Comparison of ENCODE assay signal across 8 mouse cellular contexts in genomic region chr3:145119002-145119358, GRCm38 (mm10). TPM values are rescaled to one million over a fixed set of nuclear protein-coding genes. Genes with fewer than 3 reads are reported as not detected.
A peak's percentile ranks its signal among the peaks of the same experiment; 100 is the strongest.
DNase-seq lines count a peak whose midpoint lies in the region; ATAC-seq and TF ChIP-seq lines count a peak whose summit lies in the region.

No protein-coding gene starts in this region.

- no peak; a peak in 1 of 4 replicates for TF ChIP-seq POLR2A in MEL (IDR thresholded peaks at IDR 0.05; ENCODE audit: control insufficient read depth in 1 of 2, insufficient read depth in 1 of 2, low read depth in 1 of 2, low read length in 2 of 2, poor library complexity in 1 of 2)

- H3K4me3 ChIP-seq in heart, embryonic 15.5 days: peak overlapping the region; percentile 79
- peak overlapping the region; percentile 90 to 99 for H3K4me3 ChIP-seq in MEL (ENCODE audit: control insufficient read depth in 1 of 2, insufficient read depth in 1 of 2, low read depth in 2 of 2, low read length in 2 of 2)
- H3K4me3 ChIP-seq in hindbrain, embryonic 10.5 days: peak overlapping the region; percentile 78
- H3K4me3 ChIP-seq in midbrain, embryonic 10.5 days: peak overlapping the region; percentile 80

- peak overlapping the region; percentile 78 for H3K9ac ChIP-seq in heart, embryonic 15.5 days
- H3K9ac ChIP-seq in MEL (ENCODE audit: control insufficient read depth, low read depth, low read length, poor library complexity, severe bottlenecking): peak overlapping the region; percentile 99

- no peak for TF ChIP-seq CTCF in MEL (IDR thresholded peaks at IDR 0.05 in 2 of 3, conservative IDR thresholded peaks at IDR 0.05 in 1 of 3; ENCODE audit: control insufficient read depth in 1 of 3, insufficient read depth in 1 of 3, low read depth in 2 of 3, low read length in 3 of 3, poor library complexity in 1 of 3, severe bottlenecking in 1 of 3)

- no peaks in the 10 kb centered on the region for H3K36me3 ChIP-seq in heart, embryonic 15.5 days
- H3K36me3 ChIP-seq in MEL (ENCODE audit: control insufficient read depth in 1 of 2, insufficient read depth in 2 of 2, low read length in 2 of 2): peaks cover 0 to 19% of the 10 kb centered on the region in 2 experiments; a peak in 2 of 4 replicates
- 0 out of 2 replicates have a peak, but pooled peaks cover under 1% of the 10 kb centered on the region for H3K36me3 ChIP-seq in hindbrain, embryonic 10.5 days
- no peaks in the 10 kb centered on the region for H3K36me3 ChIP-seq in midbrain, embryonic 10.5 days

- ATAC-seq in heart, embryonic 15.5 days (replicated peaks; ENCODE audit: insufficient number of reproducible peaks, insufficient read depth, low FRiP score, low read depth): no peak; the same call in 1 of the 2 replicates

- H3K4me1 ChIP-seq in heart, embryonic 15.5 days (replicated peaks): peaks cover 13% of the 10 kb centered on the region
- peaks cover 2 to 19% of the 10 kb centered on the region in 2 experiments; a peak in 2 of 4 replicates for H3K4me1 ChIP-seq in MEL (ENCODE audit: control insufficient read depth in 1 of 2, insufficient read depth in 2 of 2, low read length in 2 of 2)
- H3K4me1 ChIP-seq in hindbrain, embryonic 10.5 days (replicated peaks): peaks cover 16% of the 10 kb centered on the region
- peaks cover 19% of the 10 kb centered on the region for H3K4me1 ChIP-seq in midbrain, embryonic 10.5 days

- no peak for TF ChIP-seq EP300 in MEL (IDR thresholded peaks at IDR 0.05; ENCODE audit: low read depth in 1 of 2, low read length in 2 of 2)

- no peaks in the 10 kb centered on the region for H3K27me3 ChIP-seq in heart, embryonic 15.5 days
- H3K27me3 ChIP-seq in MEL (ENCODE audit: control insufficient read depth in 1 of 2, insufficient read depth in 2 of 2, low read length in 2 of 2): no peaks in the 10 kb centered on the region
- no peaks in the 10 kb centered on the region for H3K27me3 ChIP-seq in hindbrain, embryonic 10.5 days (ENCODE audit: insufficient read depth, poor library complexity, severe bottlenecking)
- no peaks in the 10 kb centered on the region for H3K27me3 ChIP-seq in midbrain, embryonic 10.5 days (ENCODE audit: low read depth, poor library complexity, severe bottlenecking)

- peaks cover 2% of the 10 kb centered on the region; the same call in 1 of the 2 replicates for H3K79me2 ChIP-seq in MEL (ENCODE audit: control insufficient read depth, insufficient read depth, low read length, poor library complexity)

- DNase-seq in heart, adult 9 months (ENCODE audit: low spot score in 2 of 2): no peak
- no peak for DNase-seq in MEL (ENCODE audit: low read depth, low spot score)
- no peak for DNase-seq in hindbrain, embryonic 10.5 days (ENCODE audit: low spot score)
- DNase-seq in midbrain, embryonic 10.5 days (ENCODE audit: low spot score): no peak
- no peak for DNase-seq in left cerebral cortex, adult 18-20 months (ENCODE audit: low spot score in 2 of 2)
- no peak for DNase-seq in right cerebral cortex, postnatal 10 days (ENCODE audit: low spot score in 2 of 2)
- no peak for DNase-seq in cerebellum, postnatal 14 days

- peak overlapping the region; percentile 80 for H3K4me2 ChIP-seq in heart, embryonic 15.5 days

- TF ChIP-seq RAD21 in MEL (IDR thresholded peaks at IDR 0.05; ENCODE audit: low read depth, low read length): no peak

- H3K27ac ChIP-seq in heart, embryonic 15.5 days: peak overlapping the region; percentile 97
- H3K27ac ChIP-seq in MEL (ENCODE audit: control insufficient read depth, low read depth, low read length): peak overlapping the region; percentile 80
- H3K27ac ChIP-seq in hindbrain, embryonic 10.5 days: peak overlapping the region; percentile 99
- H3K27ac ChIP-seq in midbrain, embryonic 10.5 days (replicated peaks): peak overlapping the region; percentile 100

- WGBS in heart, embryonic 15.5 days: 2% methylated on average over 14 of the region's 14 CpGs
- WGBS in hindbrain, embryonic 10.5 days: 9% methylated on average over 14 of the region's 14 CpGs
- 5% methylated on average over 14 of the region's 14 CpGs for WGBS in midbrain, embryonic 10.5 days

- H3K9me3 ChIP-seq in heart, embryonic 15.5 days (replicated peaks): no peaks in the 10 kb centered on the region
- no peaks in the 10 kb centered on the region for H3K9me3 ChIP-seq in MEL (replicated peaks; ENCODE audit: insufficient read depth, low read length)
- H3K9me3 ChIP-seq in hindbrain, embryonic 10.5 days: no peaks in the 10 kb centered on the region
- no peaks in the 10 kb centered on the region for H3K9me3 ChIP-seq in midbrain, embryonic 10.5 days (replicated peaks)

TF ChIP-seq in MEL, 35 proteins besides CTCF, POLR2A, EP300 and RAD21:
- no peak for TF ChIP-seq USF1 (IDR thresholded peaks at IDR 0.05; ENCODE audit: low read depth, low read length)
- TF ChIP-seq CHD1 (IDR thresholded peaks at IDR 0.05; ENCODE audit: low read depth, low read length): 0 out of 2 replicates have a peak, but pooled peaks have one; percentile 13
- TF ChIP-seq TCF12 (IDR thresholded peaks at IDR 0.05; ENCODE audit: low read depth, low read length): no peak
- peak; percentile 59 for TF ChIP-seq MAX (IDR thresholded peaks at IDR 0.05; ENCODE audit: low read length)
- no peak for TF ChIP-seq GATA1 (IDR thresholded peaks at IDR 0.05; ENCODE audit: low read depth, low read length)
- TF ChIP-seq JUND (IDR thresholded peaks at IDR 0.05; ENCODE audit: low read depth, low read length): no peak
- TF ChIP-seq ZKSCAN1 (IDR thresholded peaks at IDR 0.05; ENCODE audit: low read depth, low read length): no peak
- TF ChIP-seq MAFK (IDR thresholded peaks at IDR 0.05; ENCODE audit: borderline replicate concordance, low read depth, low read length): no peak
- no peak for TF ChIP-seq NELFE (IDR thresholded peaks at IDR 0.05; ENCODE audit: low read depth, low read length)
- TF ChIP-seq UBTF (IDR thresholded peaks at IDR 0.05; ENCODE audit: borderline replicate concordance, insufficient read depth, low read depth, low read length): no peak
- no peak for TF ChIP-seq ELF1 (IDR thresholded peaks at IDR 0.05; ENCODE audit: low read depth, low read length)
- no peak for TF ChIP-seq HCFC1 (IDR thresholded peaks at IDR 0.05; ENCODE audit: low read depth, low read length)
- no peak for TF ChIP-seq RCOR1 (IDR thresholded peaks at IDR 0.05; ENCODE audit: low read depth, low read length)
- TF ChIP-seq SMC3 (IDR thresholded peaks at IDR 0.05; ENCODE audit: low read depth, low read length): no peak

RNA-seq across cellular contexts. Expression of gene Odf2l, which starts 0.6 kb away (rescaled TPM):
- 12.3 and 12.9 TPM in 2 replicates for polyA plus RNA-seq in heart, embryonic 15.5 days (2015; fragmentation: Nextera tagmentation; extraction: Ambion mirVana)
- 12.6 and 15.1 TPM in 2 replicates for total RNA-seq in MEL (2012; rRNA removed)
- 10 to 100 TPM in 1 of 2 experiments, not detected in 1; 15.0 TPM for polyA plus RNA-seq in MEL (2012; ENCODE audit: insufficient read depth in 1 of 2, insufficient read length in 2 of 2, low read depth in 1 of 2, low replicate concordance in 2 of 2, missing spikeins in 1 of 2)
- 17.8 and 20.1 TPM in 2 replicates for polyA plus RNA-seq in hindbrain, embryonic 10.5 days (2016; fragmentation: Nextera tagmentation; extraction: Ambion mirVana)
- 21.6 and 23.4 TPM in 2 replicates for polyA plus RNA-seq in midbrain, embryonic 10.5 days (2016; fragmentation: Nextera tagmentation; extraction: Ambion mirVana)
- 10 to 100 TPM; 17.7 to 27.3 TPM for total RNA-seq in left cerebral cortex, adult 18-20 months (2021)

RNA-seq across cellular contexts. Expression of gene Clca2, which starts 19.7 kb away (rescaled TPM):
- polyA plus RNA-seq in heart, embryonic 15.5 days (2015; fragmentation: Nextera tagmentation; extraction: Ambion mirVana): 0.06 and 0.39 TPM in 2 replicates
- not detected in 2 replicates for total RNA-seq in MEL (2012; rRNA removed)
- not detected for polyA plus RNA-seq in MEL (2012; ENCODE audit: insufficient read depth in 1 of 2, insufficient read length in 2 of 2, low read depth in 1 of 2, low replicate concordance in 2 of 2, missing spikeins in 1 of 2)
- polyA plus RNA-seq in hindbrain, embryonic 10.5 days (2016; fragmentation: Nextera tagmentation; extraction: Ambion mirVana): 0.17 and 0.39 TPM in 2 replicates
- polyA plus RNA-seq in midbrain, embryonic 10.5 days (2016; fragmentation: Nextera tagmentation; extraction: Ambion mirVana): 0.11 and 0.16 TPM in 2 replicates
- total RNA-seq in left cerebral cortex, adult 18-20 months (2021): not detected
